Mouse (Mus musculus): ENCODE results near the gene Hgf.

GRCm38 (mm10) chr5:16646417-16646816 lies 93.1 kb downstream of the Hgf start:
- TF ChIP-seq CTCF (IDR thresholded peaks at IDR 0.05; ENCODE audit: control insufficient read depth, insufficient read depth, insufficient read length) (no peak), USF1 (IDR thresholded peaks at IDR 0.05; ENCODE audit: low read depth) (no peak), MAX (IDR thresholded peaks at IDR 0.05) (no peak), FOSL1 (IDR thresholded peaks at IDR 0.05; ENCODE audit: insufficient read depth, low read length, poor library complexity, severe bottlenecking) (no peak)

All from C2C12 (cell line).